Mouse (Mus musculus) hindbrain, embryonic 15.5 days (tissue): ENCODE measurements around the gene Ovol2. TPM values are rescaled to one million over a fixed set of nuclear protein-coding genes. Genes with fewer than 3 reads are reported as not detected.

Experiments used
- ATAC-seq: fragments of 200-750 bp; cut with Nextera tagmentation; 2 replicates; pipeline ENCODE4 v1.8.0; 2017; ENCODE audit warnings: low read depth, moderate number of reproducible peaks, moderate TSS enrichment; ENCODE audit not compliant: low FRiP score
- H3K27ac ChIP-seq: fragments of 300-500 bp; sonication (generic); replicated peaks from 2 replicates; pipeline ENCODE4 v1.5.1; 2015; ENCODE audit warnings: mild to moderate bottlenecking, inconsistent platforms
- H3K27me3 ChIP-seq: fragments of 300-500 bp; sonication (generic); 2 replicates; pipeline ENCODE4 v1.6.1; 2015; ENCODE audit warnings: control low read depth, inconsistent platforms
- H3K36me3 ChIP-seq: fragments of 300-500 bp; sonication (generic); 2 replicates; pipeline ENCODE4 v1.6.1; 2015; ENCODE audit warnings: control low read depth, inconsistent platforms
- H3K4me1 ChIP-seq: fragments of 300-500 bp; sonication (generic); replicated peaks from 2 replicates; pipeline ENCODE4 v1.6.1; 2015; ENCODE audit warnings: control low read depth, inconsistent platforms
- H3K4me2 ChIP-seq: fragments of 300-500 bp; sonication (generic); 2 replicates; pipeline ENCODE4 v1.6.1; 2015; ENCODE audit warnings: moderate library complexity, mild to moderate bottlenecking, inconsistent platforms
- H3K4me3 ChIP-seq: fragments of 300-500 bp; sonication (generic); 2 replicates; pipeline ENCODE4 v1.5.1; 2015; ENCODE audit warnings: mild to moderate bottlenecking, inconsistent platforms
- H3K9ac ChIP-seq: fragments of 300-500 bp; sonication (generic); 2 replicates; pipeline ENCODE4 v1.6.1; 2015; ENCODE audit warnings: inconsistent platforms
- H3K9me3 ChIP-seq: fragments of 300-500 bp; sonication (generic); 2 replicates; pipeline ENCODE4 v1.6.1; 2016; ENCODE audit warnings: control low read depth, inconsistent platforms
- WGBS: fragments of 180-500 bp; shearing (Covaris S2); methylation state at CpG from one replicate; pipeline ENCODE4 v1.1.7; 2015; 5-methylcytosine and 5-hydroxymethylcytosine counted together
- polyA plus RNA-seq: library from polyadenylated mRNA; unstranded; fragments of >200 nt; fragmentation: Nextera tagmentation; extraction: Ambion mirVana; gene quantifications from 2 replicates; pipeline ENCODE4 v1.2.1, GENCODE M21; 2015

The Ovol2 gene
- polyA plus RNA-seq, 1 experiment from 2014 or later, result not detected

- Histone ChIP-seq H3K4me2 (no peak overlapping the region), H3K4me3 (no peak overlapping the region), H3K27me3 (no peaks in the 10 kb centered on the region), H3K27ac (no peak overlapping the region), H3K9ac (no peak overlapping the region), H3K36me3 (no peaks in the 10 kb centered on the region), H3K4me1 (no peaks in the 10 kb centered on the region), H3K9me3 (no peaks in the 10 kb centered on the region)
- no peak for ATAC-seq
- WGBS, result 39% methylated on average over 5 of the region's 5 CpGs
These were observed 21.7 kb downstream of the Ovol2 start for GRCm38 (mm10) chr2:144310273-144310672.

- Histone ChIP-seq H3K9me3 (no peaks in the 10 kb centered on the region), H3K4me3 (no peak overlapping the region), H3K27me3 (no peaks in the 10 kb centered on the region), H3K27ac (no peak overlapping the region), H3K9ac (no peak overlapping the region), H3K36me3 (no peaks in the 10 kb centered on the region), H3K4me1 (no peaks in the 10 kb centered on the region), H3K4me2 (no peak overlapping the region)
- ATAC-seq, result no peak
- 63% methylated on average over 8 of the region's 8 CpGs for WGBS
These were observed 23.4 kb downstream of the Ovol2 start for GRCm38 (mm10) chr2:144308561-144308960.

GRCm38 (mm10) chr2:144305721-144306294, 26.1 kb downstream of the Ovol2 start:
- 74% methylated on average over 18 of the region's 18 CpGs for WGBS
- Histone ChIP-seq H3K4me3 (no peak overlapping the region), H3K4me1 (no peaks in the 10 kb centered on the region), H3K27ac (no peak overlapping the region), H3K9me3 (no peaks in the 10 kb centered on the region), H3K4me2 (no peak overlapping the region), H3K9ac (no peak overlapping the region), H3K36me3 (no peaks in the 10 kb centered on the region), H3K27me3 (no peaks in the 10 kb centered on the region)
- ATAC-seq, result no peak

- Histone ChIP-seq H3K36me3 (no peaks in the 10 kb centered on the region), H3K4me2 (no peak overlapping the region), H3K4me3 (no peak overlapping the region), H3K4me1 (no peaks in the 10 kb centered on the region), H3K9ac (no peak overlapping the region), H3K9me3 (no peaks in the 10 kb centered on the region), H3K27ac (no peak overlapping the region), H3K27me3 (no peaks in the 10 kb centered on the region)
- no peak for ATAC-seq
- 98% methylated on average over 11 of the region's 11 CpGs for WGBS
These were observed 30.8 kb downstream of the Ovol2 start for GRCm38 (mm10) chr2:144301101-144301500.

- no peak overlapping the region for H3K9ac ChIP-seq
- H3K36me3 ChIP-seq, result no peaks in the 10 kb centered on the region
- no peak overlapping the region for H3K4me3 ChIP-seq
- WGBS, result 79% methylated on average over 9 of the region's 9 CpGs
- H3K9me3 ChIP-seq, result no peaks in the 10 kb centered on the region
- H3K27ac ChIP-seq, result no peak overlapping the region
- no peaks in the 10 kb centered on the region for H3K27me3 ChIP-seq
- no peak overlapping the region for H3K4me2 ChIP-seq
- no peaks in the 10 kb centered on the region for H3K4me1 ChIP-seq
- ATAC-seq, result no peak
These were observed 31.9 kb downstream of the Ovol2 start for GRCm38 (mm10) chr2:144299749-144300669.

GRCm38 (mm10) chr2:144295145-144295735, 36.7 kb downstream of the Ovol2 start:
- no peak for ATAC-seq
- Histone ChIP-seq H3K9me3 (no peaks in the 10 kb centered on the region), H3K27me3 (no peaks in the 10 kb centered on the region), H3K4me1 (no peaks in the 10 kb centered on the region), H3K36me3 (no peaks in the 10 kb centered on the region), H3K9ac (no peak overlapping the region), H3K4me3 (no peak overlapping the region), H3K27ac (no peak overlapping the region), H3K4me2 (no peak overlapping the region)
- 68% methylated on average over 9 of the region's 9 CpGs for WGBS

GRCm38 (mm10) chr2:144291600-144292305, 40.2 kb downstream of the Ovol2 start:
- Histone ChIP-seq H3K4me2 (no peak overlapping the region), H3K4me3 (no peak overlapping the region), H3K27me3 (no peaks in the 10 kb centered on the region), H3K27ac (no peak overlapping the region), H3K4me1 (no peaks in the 10 kb centered on the region), H3K9ac (no peak overlapping the region), H3K36me3 (no peaks in the 10 kb centered on the region), H3K9me3 (no peaks in the 10 kb centered on the region)
- ATAC-seq, result no peak
- WGBS, result 83% methylated on average over 11 of the region's 11 CpGs

- H3K9me3 ChIP-seq, result no peaks in the 10 kb centered on the region
- no peak overlapping the region for H3K4me2 ChIP-seq
- H3K36me3 ChIP-seq, result no peaks in the 10 kb centered on the region
- H3K27ac ChIP-seq, result no peak overlapping the region
- no peak for ATAC-seq
- no peaks in the 10 kb centered on the region for H3K27me3 ChIP-seq
- no peak overlapping the region for H3K4me3 ChIP-seq
- WGBS, result 94% methylated on average over 7 of the region's 7 CpGs
- no peaks in the 10 kb centered on the region for H3K4me1 ChIP-seq
- H3K9ac ChIP-seq, result no peak overlapping the region
These were observed 41.6 kb downstream of the Ovol2 start for GRCm38 (mm10) chr2:144290321-144290720.

GRCm38 (mm10) chr2:144281417-144281816, 50.5 kb downstream of the Ovol2 start:
- WGBS, result 74% methylated on average over 3 of the region's 3 CpGs

GRCm38 (mm10) chr2:144280568-144280967, 51.4 kb downstream of the Ovol2 start:
- Histone ChIP-seq H3K4me1 (no peaks in the 10 kb centered on the region), H3K4me2 (no peak overlapping the region), H3K4me3 (no peak overlapping the region), H3K36me3 (0 out of 2 replicates have a peak, but pooled peaks cover 5% of the 10 kb centered on the region), H3K9ac (no peak overlapping the region), H3K9me3 (no peaks in the 10 kb centered on the region), H3K27me3 (no peaks in the 10 kb centered on the region), H3K27ac (no peak overlapping the region)
- 90% methylated on average over 3 of the region's 3 CpGs for WGBS
- no peak for ATAC-seq

More at GRCm38 (mm10) chr2:144281417-144281816, 50.5 kb downstream of the Ovol2 start:
- no peaks in the 10 kb centered on the region for H3K9me3 ChIP-seq
- H3K27ac ChIP-seq, result no peak overlapping the region
- H3K9ac ChIP-seq, result no peak overlapping the region
- H3K4me1 ChIP-seq, result no peaks in the 10 kb centered on the region
- ATAC-seq, result no peak
- H3K4me2 ChIP-seq, result no peak overlapping the region
- H3K4me3 ChIP-seq, result no peak overlapping the region
- no peaks in the 10 kb centered on the region for H3K27me3 ChIP-seq
- H3K36me3 ChIP-seq, result 0 out of 2 replicates have a peak, but pooled peaks cover 5% of the 10 kb centered on the region

- H3K4me3 ChIP-seq, result no peak overlapping the region
- no peak for ATAC-seq
- H3K9me3 ChIP-seq, result no peaks in the 10 kb centered on the region
- 48% methylated on average over 5 of the region's 5 CpGs for WGBS
- H3K27ac ChIP-seq, result no peak overlapping the region
- H3K4me2 ChIP-seq, result no peak overlapping the region
- H3K36me3 ChIP-seq, result 0 out of 2 replicates have a peak, but pooled peaks cover 5% of the 10 kb centered on the region
- no peak overlapping the region for H3K9ac ChIP-seq
- H3K27me3 ChIP-seq, result no peaks in the 10 kb centered on the region
- H3K4me1 ChIP-seq, result no peaks in the 10 kb centered on the region
These were observed 52.2 kb downstream of the Ovol2 start for GRCm38 (mm10) chr2:144279742-144280141.
